Mouse (Mus musculus) layer of hippocampus, adult 11-12 months (tissue): ENCODE measurements around the gene Trpm2.
A peak's percentile ranks its signal among the peaks of the same experiment; 100 is the strongest.

Source experiments
- DNase-seq: peaks from one replicate; pipeline ENCODE4 v3.0.0; 2022; ENCODE audit warnings: low spot score

Gene Trpm2

DNA sequence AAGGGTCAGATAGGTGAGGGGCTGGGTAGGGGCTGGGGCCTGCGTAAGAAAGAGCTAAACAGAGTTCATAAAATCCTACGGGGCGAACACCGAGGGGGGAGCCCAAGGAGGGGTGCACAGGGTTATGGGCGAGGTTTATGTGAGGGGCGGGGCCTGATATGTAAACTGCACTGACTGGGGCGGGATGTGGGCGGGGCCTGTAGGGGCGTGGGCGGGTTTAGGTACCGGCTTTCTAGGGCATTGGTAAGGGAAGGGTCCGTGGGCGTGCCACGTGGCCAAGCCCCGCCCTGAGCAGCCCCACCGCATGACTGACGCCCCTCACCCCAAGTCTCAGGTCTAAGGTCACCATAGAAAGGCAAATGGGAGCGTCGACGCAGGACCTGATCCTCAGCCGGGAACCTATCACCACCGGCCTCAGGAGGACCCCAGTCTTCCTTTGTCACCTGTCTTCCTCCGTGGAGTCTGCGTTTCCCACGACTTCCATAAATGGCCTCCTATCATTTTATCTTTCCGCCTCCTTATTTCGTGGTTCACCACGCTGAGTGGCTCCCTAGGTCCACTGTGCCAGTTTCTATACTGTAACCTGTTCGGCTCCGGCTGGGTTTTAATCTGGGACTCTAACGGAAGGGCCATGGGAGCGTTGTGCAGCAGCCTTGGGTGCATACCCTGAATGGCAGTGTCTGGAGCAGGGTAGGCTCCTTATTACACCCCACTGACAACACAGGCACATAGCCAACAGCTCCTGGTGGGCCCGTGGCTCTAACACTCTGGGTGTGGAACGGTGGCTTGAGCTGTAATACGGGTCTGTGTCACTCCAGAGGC is 67.3 kb downstream of the Trpm2 start:
- peak; percentile 39 for DNase-seq

DNA sequence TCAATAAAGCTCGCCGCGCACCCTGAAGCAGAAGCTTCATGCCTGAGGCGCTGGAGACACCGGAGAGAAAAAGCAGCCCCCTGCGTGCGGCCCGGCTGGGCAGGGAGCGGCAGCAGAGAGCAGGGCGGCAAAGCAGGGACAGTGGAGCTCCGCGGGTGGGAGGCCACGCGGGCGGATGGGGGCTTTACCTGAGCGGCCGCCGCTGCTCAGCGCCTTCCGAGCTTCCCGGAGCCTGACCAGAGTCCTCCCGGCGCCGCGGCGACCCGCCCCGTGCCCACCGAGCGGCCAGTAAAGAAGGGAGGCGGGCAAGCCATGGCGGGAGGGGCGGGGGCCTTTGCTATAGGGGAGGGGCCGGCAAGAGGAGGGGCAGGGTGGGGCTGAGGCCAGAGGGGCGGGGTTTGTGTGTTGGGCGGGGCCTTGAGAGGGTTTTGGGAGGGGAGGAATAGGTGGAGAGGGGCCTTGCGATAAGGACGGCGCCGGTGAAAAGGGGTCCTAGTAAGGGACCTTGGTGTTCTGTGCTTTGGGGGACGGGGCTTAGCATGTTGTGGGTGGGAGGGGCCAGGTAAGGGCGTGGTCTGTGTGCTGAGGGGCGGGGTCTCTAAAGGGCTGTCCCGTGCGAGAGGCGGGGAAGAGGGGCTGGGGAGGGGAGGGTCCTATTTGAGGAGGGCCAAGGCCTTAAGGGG is 68.0 kb downstream of the Trpm2 start, which contains the start of gene Lrrc3:
Gene Lrrc3 (minus strand): TSS at position 326 of the 683 bp plus-strand sequence.
- DNase-seq = peak; percentile 31

DNA sequence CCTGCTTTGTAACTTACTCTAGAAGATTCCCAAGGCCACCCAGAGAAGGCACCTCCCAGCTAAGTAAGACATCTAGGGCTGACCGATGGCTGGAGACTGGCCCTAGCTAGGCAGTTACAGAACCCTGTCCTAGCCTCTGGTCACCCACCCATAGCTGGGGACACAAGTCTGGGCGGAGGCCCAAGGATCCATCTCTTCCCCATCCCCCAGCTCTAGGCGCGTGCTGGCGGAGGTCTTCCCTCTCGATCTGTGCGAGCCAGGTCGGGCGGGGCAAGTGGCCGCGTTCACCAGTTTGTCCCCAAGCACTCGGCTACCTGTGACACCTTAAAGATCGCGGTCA is 68.5 kb downstream of the Trpm2 start:
- no peak for DNase-seq

DNA sequence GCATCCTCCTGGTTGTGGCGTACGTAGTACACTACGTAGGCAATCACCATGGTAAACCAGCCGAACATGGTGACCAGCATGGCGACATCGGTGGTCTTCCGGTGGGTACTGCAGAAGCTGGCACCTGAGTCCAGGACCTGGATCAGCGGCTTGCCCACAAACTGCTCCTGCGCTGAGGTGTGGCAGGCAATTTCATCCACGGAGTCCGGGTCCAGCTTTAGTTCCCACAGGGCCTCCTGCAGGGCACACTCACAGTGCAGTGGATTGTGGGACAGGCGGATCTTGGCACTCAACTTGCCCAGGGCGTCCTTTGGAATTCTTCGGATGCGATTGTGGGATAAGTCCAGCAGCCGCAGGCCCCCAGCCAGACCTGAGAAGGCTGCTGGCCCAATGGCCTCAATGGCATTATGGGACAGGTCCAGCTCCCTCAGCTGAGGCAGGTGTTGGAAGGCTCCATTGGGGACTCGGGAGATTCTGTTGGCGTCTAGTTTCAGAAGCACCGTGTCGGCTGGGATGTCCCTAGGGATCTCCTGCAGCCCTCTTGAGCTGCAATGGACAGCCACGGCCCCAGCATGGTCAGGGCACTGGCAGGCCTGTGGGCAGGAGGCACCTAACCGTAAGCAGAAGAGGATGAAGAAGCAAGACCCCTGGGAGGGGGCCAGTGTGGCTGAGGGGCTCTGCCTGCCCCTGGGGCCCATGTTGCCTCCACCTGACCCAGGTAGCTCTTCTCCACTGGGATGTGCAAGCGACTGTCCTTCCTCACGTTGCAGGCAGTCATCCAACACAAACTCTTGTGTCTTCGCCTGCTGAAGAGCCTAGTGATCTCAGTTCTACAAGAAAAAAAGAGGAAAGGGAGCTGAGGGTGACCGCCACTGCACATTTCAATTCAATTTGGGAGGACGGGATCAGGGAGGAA is 69.2 kb downstream of the Trpm2 start:
- no peak for DNase-seq

DNA sequence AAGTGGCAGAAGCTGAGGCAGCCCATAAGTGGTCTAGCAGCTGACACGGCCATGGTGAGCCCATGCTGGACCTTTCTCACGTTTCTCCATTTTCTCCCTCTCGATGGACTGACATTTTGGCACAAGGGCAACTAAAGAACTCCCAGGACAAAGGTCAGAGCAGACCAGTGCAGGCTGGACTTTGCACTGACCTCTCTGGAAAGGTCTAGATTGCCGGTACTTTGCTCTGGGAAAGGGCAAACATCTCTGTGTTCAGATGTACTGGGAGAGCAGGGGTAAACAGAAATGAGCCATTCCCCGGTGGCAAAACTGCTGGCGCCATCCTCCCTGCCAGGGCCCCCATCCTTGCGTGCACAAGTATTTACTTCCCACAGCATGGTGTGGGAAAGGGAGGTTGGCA is 70.2 kb downstream of the Trpm2 start:
- no peak for DNase-seq

DNA sequence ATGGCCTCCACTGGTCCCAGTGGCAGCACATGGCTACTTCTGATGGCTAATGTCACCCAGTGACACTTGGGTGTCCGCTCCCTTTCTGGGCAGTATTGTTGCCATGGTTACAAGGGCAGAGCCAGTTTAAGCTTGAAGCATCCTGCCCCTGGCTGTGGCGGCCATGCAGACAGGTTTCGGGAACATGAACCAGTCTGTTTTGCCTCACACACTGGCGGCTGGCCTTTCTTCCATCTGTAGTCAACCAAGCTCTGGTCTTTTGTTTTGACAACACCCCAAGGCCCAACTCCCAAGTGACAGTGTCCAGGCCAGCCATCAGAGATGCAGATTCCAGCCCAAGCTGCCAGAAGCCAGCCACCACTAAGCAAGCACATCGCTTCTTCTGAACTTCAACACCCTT is 74.8 kb downstream of the Trpm2 start:
- no peak for DNase-seq

DNA sequence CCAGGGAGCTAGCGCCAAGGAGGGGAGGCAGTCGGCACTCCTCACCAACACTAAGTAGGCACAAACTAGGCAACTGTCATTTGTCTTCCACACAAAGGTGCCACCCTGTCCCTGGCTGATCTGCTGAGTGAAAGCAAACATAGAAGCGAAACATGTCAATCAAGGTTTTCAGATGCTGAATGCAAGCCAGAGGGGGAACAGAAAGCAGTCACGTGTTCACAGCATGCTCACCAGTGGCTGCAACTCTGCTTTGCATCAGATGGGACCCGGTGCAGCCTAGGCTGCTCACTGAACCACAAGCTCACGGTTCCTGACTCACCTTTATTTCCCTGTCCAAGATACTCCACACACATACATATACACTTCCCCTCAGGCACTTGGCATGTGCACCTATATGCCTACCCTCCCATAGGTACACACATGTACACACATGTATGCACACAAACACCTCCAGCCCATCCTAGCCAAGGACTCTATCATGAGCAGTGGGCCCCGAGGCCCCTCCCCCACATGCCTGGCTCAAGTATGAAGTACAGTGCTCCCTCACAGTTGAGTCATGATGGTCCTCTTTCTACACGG is 79.3 kb downstream of the Trpm2 start:
- no peak for DNase-seq

DNA sequence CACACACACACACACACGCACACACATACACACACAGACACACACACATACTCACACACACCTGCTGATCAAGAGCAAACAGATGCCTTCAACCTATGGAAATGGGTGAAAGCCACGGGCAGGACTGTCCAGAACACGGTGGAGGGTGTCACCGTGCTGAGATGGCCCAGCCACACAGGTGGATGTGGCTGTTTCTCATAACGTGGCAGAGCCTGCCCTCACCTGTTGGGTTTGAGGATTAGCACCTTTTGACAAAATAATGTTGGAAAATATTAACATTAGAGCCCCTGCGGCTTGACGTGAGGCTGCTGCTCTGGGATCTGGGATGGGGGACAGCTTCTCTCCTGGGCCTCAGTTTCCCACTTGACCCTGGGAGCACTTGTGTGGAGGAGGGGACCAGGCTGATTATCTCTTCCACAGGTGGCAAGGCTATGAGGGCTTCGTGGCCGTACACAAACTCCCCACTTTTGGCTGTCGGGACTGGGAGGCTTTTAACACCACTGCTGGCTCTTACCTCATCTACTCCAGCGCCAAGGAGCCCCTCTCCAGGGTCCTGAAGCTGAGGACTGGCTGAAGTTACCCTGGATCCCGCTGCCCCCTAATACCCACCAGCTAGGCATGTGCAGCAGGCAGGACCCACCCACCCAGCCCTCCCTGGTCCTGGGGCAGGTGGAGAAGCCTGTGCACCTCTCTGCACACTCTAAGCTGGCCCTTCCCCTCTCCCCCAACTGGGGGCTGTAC is 84.2 kb downstream of the Trpm2 start:
- DNase-seq = no peak

DNA sequence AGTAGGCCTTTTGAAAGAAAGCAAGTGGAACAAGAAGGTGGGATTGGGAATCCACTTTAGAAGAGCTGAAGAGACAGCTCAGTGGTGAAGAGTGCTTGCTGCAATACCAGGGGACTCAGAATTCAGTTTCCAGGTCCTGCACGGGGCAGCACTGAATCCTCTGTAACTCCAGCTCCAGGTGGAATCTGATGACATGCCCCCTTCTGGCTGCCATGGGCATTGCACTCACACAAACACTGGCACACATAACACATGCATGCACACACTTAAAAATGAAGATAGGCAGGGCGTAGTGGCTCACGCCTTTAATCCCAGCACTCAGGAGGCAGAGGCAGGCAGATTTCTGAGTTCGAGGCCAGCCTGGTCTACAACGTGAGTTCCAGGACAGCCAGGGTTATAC is 87.8 kb downstream of the Trpm2 start:
- DNase-seq = no peak

DNA sequence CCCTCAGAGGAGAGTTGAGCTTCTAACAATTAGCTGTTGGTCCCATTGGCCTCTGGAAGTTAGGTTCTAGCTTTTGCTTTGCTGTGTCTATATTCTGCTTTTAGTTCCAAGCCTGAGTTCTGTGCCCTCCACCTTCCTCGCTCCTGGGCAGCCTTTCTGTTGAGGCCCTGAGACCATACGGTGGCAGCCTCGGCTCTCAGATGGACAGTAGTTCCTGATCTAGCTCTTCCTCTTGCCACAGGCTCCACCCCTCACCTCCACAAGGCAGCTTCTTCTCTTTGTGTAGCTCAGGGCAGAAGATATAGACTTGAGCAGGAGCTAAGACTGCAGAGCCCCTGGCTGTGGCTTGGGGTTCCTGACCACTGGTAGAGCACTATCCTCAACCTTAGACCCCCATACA is 90.1 kb downstream of the Trpm2 start:
- DNase-seq = no peak

DNA sequence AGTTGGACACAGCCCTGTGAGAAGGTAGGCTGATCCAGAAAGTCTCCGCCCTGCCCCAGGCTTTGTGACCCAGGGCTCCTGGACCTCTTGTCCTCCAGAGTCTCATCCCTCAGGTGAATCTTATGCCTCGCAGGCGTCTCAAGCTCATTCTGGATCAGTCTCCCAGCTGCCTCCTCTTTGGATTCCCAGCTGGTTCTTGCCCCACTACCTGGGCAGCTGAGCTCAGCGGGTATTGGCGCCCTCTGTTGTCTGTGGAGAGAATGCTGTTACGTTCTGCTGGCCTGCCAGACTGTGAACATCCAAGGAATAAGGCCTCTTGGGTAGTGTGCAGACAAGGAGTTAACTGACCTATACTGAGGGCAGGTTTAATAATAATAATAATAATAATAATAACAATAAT is 91.4 kb downstream of the Trpm2 start:
- peak; percentile 28 for DNase-seq

DNA sequence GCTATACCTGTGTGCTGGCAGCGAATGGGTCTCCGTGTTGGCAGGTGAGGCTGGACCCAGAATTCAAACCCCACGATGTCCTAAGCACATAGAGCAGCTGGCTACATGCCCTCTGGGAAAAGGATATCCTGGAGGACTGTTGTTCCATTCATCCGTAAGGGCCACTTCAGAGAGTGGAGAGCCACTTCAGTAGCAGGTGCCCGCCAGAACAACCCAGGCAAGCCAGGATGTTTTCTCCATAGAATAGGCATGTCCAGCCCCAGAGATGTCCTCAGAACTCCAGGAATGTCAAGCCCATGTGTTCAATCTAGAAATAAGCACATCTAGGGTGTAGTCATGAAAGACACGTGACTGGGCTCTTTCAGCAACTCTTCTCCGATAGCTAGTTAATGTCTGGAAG is 100.7 kb downstream of the Trpm2 start:
- DNase-seq = no peak

DNA sequence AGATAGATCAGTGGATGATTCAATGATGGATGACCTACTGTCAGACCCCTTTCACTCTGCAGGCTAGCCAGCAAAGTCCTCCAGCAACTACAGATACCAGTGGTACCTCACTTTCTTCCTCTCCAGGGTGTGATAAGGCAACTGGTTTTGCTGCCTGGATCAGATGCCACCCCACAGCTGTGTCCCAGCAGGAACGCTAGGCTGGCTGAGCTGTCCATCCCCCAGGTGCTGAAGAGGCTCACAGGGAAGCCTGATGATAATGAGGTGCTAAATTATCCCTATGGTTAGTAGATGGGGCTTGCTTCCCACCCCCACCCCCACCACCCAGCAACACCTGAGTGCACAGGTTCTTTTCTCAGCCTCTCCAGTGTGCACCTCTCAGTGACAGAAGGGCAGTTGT is 102.8 kb downstream of the Trpm2 start:
- no peak for DNase-seq

DNA sequence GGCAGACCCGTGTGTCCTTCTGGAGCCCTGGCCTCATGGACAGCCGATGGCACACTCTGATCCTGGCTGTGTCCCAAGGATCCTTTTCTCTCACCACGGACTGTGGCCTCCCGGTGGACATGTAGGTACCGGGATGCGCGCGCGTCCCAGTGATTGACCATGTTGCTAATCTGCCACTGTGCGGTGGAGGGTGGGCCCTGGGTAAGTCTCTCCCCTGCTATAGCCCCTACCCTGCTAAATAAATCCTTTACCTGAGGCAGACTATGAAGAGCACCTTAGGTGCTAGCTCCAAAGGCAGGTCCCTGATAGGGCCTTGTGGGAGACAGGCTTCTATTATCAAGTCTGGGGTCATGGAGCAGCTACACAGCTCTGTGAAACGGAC is 105.6 kb downstream of the Trpm2 start:
- DNase-seq = no peak

DNA sequence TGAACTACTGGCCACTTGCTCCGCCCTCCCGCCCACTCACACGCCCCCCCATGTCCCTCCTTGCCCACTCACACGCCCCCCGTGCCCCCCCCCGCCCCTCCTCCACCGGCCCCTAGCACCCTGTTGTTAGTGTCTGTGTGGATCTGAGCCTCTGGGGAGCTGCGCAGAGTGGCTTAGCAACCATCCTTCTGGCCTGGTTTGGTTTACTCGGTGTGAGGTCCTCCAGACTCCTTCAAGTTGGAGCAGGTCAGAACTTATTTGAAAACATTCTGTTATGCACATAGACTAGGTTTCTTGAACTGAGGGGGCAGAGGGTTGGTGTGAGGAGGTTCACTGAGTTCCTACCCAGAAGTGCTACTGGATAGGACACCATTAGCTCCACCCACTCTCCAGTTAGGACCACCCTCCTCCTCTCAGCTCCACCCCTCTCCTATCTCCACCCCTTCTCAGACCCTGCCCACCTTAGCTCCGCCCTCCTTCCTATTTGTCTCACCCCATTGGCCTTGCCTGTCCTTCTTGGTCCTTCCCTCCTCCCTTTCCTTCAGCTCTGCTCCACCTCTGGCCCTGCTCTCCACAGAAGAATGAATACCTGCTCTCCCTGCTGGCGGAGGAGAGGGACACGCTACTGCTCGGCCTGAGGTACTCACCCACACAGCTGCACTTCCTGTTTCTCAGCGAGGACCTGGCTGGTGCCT is 106.1 kb downstream of the Trpm2 start:
- no peak for DNase-seq

DNA sequence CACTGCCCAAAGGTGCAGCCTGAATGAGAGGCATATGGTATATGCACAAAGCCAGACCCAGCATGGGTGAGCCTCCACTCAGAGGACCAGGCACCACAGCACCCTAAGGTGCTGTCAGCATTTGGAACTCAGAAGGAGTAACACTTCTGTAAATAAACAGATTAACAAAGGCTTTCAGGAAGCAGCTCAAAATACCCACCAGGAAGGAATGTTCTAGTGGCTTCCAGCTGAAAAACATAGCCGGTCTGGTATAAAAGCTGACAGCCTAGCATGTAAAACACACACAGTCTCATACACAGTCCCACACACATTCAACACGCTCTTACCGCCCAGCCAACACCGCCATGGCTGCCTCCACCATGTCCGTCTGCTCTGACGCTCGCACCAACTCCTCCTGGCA is 108.7 kb downstream of the Trpm2 start, which contains the start of gene Gm3285:
Gene Gm3285 (plus strand): TSS at position 301 of the 400 bp plus-strand sequence.
- no peak for DNase-seq
